Mouse (Mus musculus) limb, embryonic 15.5 days (tissue): ENCODE data around the gene Vapb. TPM values are rescaled to one million over a fixed set of nuclear protein-coding genes. Genes with fewer than 3 reads are reported as not detected.

Experiments used
- ATAC-seq: fragments of 200-750 bp; cut with Nextera tagmentation; 2 replicates; pipeline ENCODE4 v1.8.0; 2017; ENCODE audit warnings: low read depth, moderate TSS enrichment; ENCODE audit not compliant: insufficient number of reproducible peaks, low FRiP score, low TSS enrichment
- H3K27ac ChIP-seq: fragments of 300-500 bp; sonication (generic); 2 replicates; pipeline ENCODE4 v1.5.1; 2015; ENCODE audit warnings: moderate library complexity, mild to moderate bottlenecking, inconsistent platforms
- H3K27me3 ChIP-seq: fragments of 300-500 bp; sonication (generic); 2 replicates; pipeline ENCODE4 v1.6.1; 2015; ENCODE audit warnings: inconsistent platforms
- H3K36me3 ChIP-seq: fragments of 300-500 bp; sonication (generic); 2 replicates; pipeline ENCODE4 v1.6.1; 2015; ENCODE audit warnings: inconsistent platforms
- H3K4me1 ChIP-seq: fragments of 300-500 bp; sonication (generic); 2 replicates; pipeline ENCODE4 v1.6.1; 2015; ENCODE audit warnings: inconsistent platforms
- H3K4me2 ChIP-seq: fragments of 300-500 bp; sonication (generic); 2 replicates; pipeline ENCODE4 v1.6.1; 2015; ENCODE audit warnings: mild to moderate bottlenecking, inconsistent platforms
- H3K4me3 ChIP-seq: fragments of 300-500 bp; sonication (generic); 2 replicates; pipeline ENCODE4 v1.5.1; 2015; ENCODE audit warnings: mild to moderate bottlenecking, inconsistent platforms
- H3K9ac ChIP-seq: fragments of 300-500 bp; sonication (generic); 2 replicates; pipeline ENCODE4 v1.6.1; 2015; ENCODE audit warnings: inconsistent platforms
- H3K9me3 ChIP-seq: fragments of 300-500 bp; sonication (generic); 2 replicates; pipeline ENCODE4 v1.6.1; 2016; ENCODE audit warnings: inconsistent platforms
- WGBS: fragments of 180-500 bp; shearing (Covaris S2); methylation state at CpG from one replicate; pipeline ENCODE4 v1.1.7; 2015; 5-methylcytosine and 5-hydroxymethylcytosine counted together
- polyA plus RNA-seq: library from polyadenylated mRNA; unstranded; fragments of >200 nt; fragmentation: Nextera tagmentation; extraction: Ambion mirVana; gene quantifications from 2 replicates; pipeline ENCODE4 v1.2.1, GENCODE M21; 2015

Vapb gene
- polyA plus RNA-seq, 1 experiment from 2014 or later: 15.7 TPM

DNA sequence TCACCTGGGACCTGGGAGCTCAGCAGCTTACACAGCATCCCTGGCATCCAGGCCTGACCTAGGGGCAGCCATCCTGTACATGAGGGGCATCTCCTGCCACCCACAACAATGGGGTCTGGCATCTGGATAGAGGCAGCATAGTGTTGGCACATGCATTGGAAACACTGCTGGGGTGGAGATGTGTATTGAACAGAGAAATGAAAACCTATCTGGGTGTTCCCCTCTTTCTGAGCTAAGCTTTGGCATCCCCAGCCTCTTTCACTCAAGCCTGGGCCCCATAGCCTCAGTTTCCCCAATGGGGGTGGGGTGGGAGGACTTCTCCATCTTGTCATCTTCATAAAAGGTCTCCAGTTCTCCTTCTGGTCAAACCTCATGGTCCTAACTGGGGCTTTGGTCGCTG is 62.2 kb downstream of the Vapb start:
- ATAC-seq: no peak
- Histone ChIP-seq H3K9me3 (no peaks in the 10 kb centered on the region), H3K9ac (no peak overlapping the region), H3K4me3 (no peak overlapping the region), H3K27me3 (no peaks in the 10 kb centered on the region), H3K36me3 (no peaks in the 10 kb centered on the region), H3K27ac (no peak overlapping the region), H3K4me1 (peaks cover 27% of the 10 kb centered on the region), H3K4me2 (no peak overlapping the region)
- 92% methylated on average over 1 of the region's 1 CpGs for WGBS

DNA sequence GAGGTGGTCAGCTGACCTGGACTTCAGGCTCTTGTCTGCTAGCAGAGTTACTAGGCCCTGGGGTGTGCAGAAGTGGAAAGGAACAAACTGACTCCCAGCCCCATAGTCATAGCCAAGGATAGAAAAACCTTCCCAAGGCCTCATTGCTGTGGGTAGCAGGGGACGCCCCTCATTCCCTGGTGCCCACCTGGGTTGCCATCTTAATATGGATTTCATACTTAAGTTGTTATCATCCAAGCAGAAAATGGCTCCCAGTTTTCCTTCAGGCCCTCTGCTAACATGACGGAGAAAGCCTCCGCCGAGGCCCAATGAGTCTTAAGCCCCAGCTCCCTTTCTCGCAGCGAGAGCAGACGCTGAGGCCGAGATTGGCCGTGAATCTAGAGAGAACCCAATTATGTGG is 63.3 kb downstream of the Vapb start:
- Histone ChIP-seq H3K27ac (no peak overlapping the region), H3K4me2 (no peak overlapping the region), H3K4me3 (no peak overlapping the region), H3K4me1 (peaks cover 23% of the 10 kb centered on the region), H3K27me3 (no peaks in the 10 kb centered on the region), H3K9me3 (no peaks in the 10 kb centered on the region), H3K36me3 (no peaks in the 10 kb centered on the region), H3K9ac (no peak overlapping the region)
- ATAC-seq: no peak
- 74% methylated on average over 9 of the region's 9 CpGs for WGBS

DNA sequence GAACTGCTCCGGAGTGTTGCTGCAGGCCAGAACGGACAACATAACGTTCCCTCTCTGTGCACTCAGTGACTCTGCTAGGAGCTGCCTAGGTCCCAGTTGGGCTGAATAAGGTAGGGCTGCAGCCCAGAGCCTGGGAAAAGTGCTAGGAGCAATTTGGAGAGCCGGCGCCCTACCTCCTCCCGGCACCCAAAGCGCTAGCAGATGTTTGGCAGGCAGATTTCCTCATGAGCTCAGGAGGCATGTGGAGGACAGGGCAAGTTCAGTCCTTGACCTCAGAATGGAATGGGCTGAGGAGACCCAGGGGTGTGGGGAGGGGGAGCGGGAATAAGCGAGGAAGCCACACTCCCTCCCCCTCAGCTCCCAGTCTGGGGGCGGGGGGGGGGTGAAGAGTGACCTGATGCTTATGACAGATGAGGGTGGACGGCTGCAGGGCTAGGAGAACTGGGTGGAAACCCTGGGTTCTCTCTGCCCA is 64.1 kb downstream of the Vapb start:
- Histone ChIP-seq H3K4me1 (peaks cover 18% of the 10 kb centered on the region), H3K9me3 (no peaks in the 10 kb centered on the region), H3K36me3 (no peaks in the 10 kb centered on the region), H3K4me2 (no peak overlapping the region), H3K27ac (peak overlapping the region; percentile 73), H3K9ac (no peak overlapping the region), H3K4me3 (no peak overlapping the region), H3K27me3 (no peaks in the 10 kb centered on the region)
- 22% methylated on average over 11 of the region's 11 CpGs for WGBS
- peak; percentile 61 for ATAC-seq

DNA sequence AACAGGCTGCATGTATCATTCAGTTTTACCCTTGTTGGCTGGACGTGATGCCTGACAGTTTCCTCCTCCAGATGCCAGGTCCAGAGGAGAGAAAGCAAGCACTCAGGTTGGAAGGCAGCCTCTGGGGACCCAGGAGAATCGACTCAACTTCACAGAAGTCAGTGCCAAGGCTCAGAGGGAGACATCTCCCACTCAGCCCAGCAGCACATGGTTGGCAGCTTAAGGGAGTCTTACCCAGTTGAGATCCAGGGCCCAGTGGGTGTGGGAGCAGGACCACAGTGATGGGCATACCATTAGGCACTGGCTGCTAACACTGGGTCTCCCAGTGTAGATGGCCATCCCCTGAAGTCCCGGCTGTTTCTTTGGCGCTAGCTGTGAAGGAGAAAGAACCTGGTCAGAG is 64.9 kb downstream of the Vapb start:
- Histone ChIP-seq H3K4me2 (no peak overlapping the region), H3K27ac (peak overlapping the region; percentile 73; the same call in 1 of the 2 replicates), H3K4me3 (no peak overlapping the region), H3K4me1 (peaks cover 15% of the 10 kb centered on the region), H3K9me3 (no peaks in the 10 kb centered on the region), H3K9ac (no peak overlapping the region), H3K36me3 (no peaks in the 10 kb centered on the region), H3K27me3 (no peaks in the 10 kb centered on the region)
- WGBS: 78% methylated on average over 4 of the region's 4 CpGs
- ATAC-seq: no peak

DNA sequence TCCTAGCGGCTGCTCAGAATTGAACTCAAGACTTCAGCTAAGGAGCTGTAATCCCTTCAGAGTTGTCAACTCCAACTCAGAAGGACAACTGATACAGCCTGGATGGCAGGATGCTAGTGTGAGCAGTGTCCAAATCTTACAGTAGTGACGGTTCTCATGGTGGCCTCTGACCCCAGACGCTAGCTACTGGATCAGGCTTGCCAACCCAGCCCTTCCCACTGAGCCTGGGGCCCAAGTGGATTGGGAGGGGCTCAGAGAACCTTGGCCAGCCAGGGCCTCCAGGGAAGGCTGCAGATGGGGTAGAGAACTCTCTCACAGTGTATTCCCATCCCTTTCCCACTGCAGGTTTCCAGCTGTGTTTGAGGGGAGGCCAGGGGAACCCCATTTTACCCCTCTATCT is 65.6 kb downstream of the Vapb start:
- Histone ChIP-seq H3K27me3 (no peaks in the 10 kb centered on the region), H3K9me3 (no peaks in the 10 kb centered on the region), H3K9ac (no peak overlapping the region), H3K4me3 (no peak overlapping the region), H3K4me2 (no peak overlapping the region), H3K4me1 (peaks cover 15% of the 10 kb centered on the region), H3K36me3 (no peaks in the 10 kb centered on the region), H3K27ac (no peak overlapping the region)
- 69% methylated on average over 3 of the region's 3 CpGs for WGBS
- no peak for ATAC-seq

DNA sequence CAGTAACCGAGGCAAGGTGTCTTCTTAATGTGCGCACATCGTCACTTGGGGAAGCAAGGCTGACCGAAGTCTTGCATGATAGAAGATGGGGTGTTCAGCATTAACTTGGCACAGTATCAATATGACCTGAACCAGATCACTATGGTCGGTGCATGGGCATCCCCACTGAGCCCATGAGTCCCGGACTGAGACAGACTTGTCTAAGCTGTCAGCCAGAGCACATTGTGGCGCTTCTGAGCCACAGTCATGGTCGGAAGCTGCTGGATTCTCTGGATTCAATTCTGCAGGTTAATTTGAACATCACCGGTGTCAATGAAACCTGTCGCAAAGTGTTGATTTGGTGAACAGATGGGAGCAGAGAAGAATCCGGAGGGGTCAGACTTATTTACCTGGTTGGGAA is 66.5 kb downstream of the Vapb start:
- H3K4me1 ChIP-seq: peaks cover 15% of the 10 kb centered on the region
- no peak overlapping the region for H3K27ac ChIP-seq
- no peak overlapping the region for H3K4me2 ChIP-seq
- no peaks in the 10 kb centered on the region for H3K9me3 ChIP-seq
- WGBS: 94% methylated on average over 11 of the region's 11 CpGs
- no peaks in the 10 kb centered on the region for H3K36me3 ChIP-seq
- no peak for ATAC-seq
- H3K27me3 ChIP-seq: no peaks in the 10 kb centered on the region
- no peak overlapping the region for H3K4me3 ChIP-seq
- no peak overlapping the region for H3K9ac ChIP-seq

DNA sequence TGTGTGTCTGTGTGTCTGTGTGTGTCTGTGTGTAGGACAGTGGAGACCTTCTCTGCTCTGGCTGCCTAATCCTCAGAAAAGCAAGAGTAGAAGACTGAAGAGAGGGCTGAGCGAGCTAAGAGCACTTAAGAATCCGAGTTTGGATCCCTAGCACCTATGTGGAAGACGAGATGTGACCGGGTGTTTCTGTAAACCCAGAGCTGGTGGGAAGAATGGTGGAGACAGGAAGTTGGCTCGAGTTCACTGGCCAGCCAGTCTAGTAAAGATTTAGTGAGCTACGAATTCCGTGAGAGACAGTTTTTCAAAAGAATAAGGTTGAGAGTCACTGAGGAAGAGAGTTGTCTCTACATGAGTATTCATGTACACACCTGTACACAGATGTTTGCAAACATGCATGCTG is 69.3 kb downstream of the Vapb start:
- H3K9ac ChIP-seq: no peak overlapping the region
- H3K4me3 ChIP-seq: no peak overlapping the region
- H3K36me3 ChIP-seq: no peaks in the 10 kb centered on the region
- no peaks in the 10 kb centered on the region for H3K9me3 ChIP-seq
- H3K4me2 ChIP-seq: no peak overlapping the region
- ATAC-seq: no peak
- 73% methylated on average over 7 of the region's 7 CpGs for WGBS
- no peaks in the 10 kb centered on the region for H3K27me3 ChIP-seq
- no peak overlapping the region for H3K27ac ChIP-seq
- H3K4me1 ChIP-seq: peaks cover 15% of the 10 kb centered on the region

DNA sequence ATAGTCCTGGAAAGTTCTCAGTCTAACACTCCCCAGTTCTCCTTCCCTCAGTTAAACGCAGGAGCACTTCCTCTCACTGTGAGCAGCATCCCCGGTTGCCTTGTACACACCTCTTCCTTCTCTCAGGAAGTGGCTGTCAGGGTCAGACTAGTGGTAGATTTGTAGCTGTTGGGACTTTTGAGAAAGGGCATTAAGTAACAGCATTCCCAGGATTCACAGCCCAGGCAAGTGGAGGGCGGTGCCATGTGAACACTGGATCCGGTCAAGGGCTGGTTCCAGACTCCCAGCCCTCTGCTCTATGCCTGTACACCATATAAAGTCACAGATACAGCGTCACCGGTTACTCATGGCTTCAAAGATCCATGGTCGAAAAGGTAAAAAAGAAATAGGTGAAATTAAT is 71.6 kb downstream of the Vapb start:
- Histone ChIP-seq H3K27ac (no peak overlapping the region), H3K27me3 (no peaks in the 10 kb centered on the region), H3K36me3 (no peaks in the 10 kb centered on the region), H3K4me2 (no peak overlapping the region), H3K9me3 (no peaks in the 10 kb centered on the region), H3K4me3 (no peak overlapping the region), H3K4me1 (peaks cover 3% of the 10 kb centered on the region; the same call in 1 of the 2 replicates), H3K9ac (no peak overlapping the region)
- 75% methylated on average over 7 of the region's 7 CpGs for WGBS
- ATAC-seq: no peak

DNA sequence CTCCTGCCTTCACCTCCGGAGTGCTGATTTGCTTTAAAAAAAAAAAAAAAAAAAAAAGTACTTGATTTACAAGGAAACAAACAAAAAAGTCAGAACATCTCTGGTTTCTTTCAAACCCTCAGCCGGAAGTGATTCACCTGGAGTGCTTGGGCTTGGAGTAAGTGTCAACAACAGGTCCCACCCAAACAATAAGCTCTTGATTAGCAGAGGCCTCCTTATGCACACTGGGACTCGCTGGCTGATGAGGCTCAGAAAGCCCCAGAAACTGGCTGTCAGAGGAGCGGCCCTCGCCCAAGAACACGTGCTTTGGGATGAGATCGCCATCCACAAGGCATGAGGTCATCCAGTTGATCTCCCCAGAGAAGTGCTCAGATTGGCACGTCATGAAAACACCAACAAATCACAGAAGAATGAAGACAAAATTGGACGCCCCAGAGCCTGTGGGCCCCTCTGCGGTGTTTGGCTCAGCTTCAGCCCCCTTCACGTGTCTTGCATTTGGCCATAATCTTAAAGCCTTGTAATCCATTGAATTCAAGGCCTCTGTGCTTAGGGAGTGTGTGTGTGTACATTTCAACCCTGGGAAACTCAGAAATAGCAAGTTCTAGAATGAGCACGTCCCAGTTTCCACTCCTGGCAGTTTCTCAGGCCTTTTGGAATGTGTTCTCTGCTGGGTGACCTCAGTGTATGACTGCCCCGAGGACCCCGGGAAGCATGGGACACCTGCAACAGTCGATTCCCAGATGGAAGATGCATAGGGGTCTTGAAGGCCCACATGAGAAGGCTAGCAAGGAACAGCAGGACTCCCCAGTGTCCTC is 72.9 kb downstream of the Vapb start:
- H3K4me1 ChIP-seq: peaks cover 3% of the 10 kb centered on the region; the same call in 1 of the 2 replicates
- H3K9me3 ChIP-seq: no peaks in the 10 kb centered on the region
- H3K27me3 ChIP-seq: no peaks in the 10 kb centered on the region
- peak; percentile 79 for ATAC-seq
- no peaks in the 10 kb centered on the region for H3K36me3 ChIP-seq
- H3K4me3 ChIP-seq: no peak overlapping the region
- H3K9ac ChIP-seq: no peak overlapping the region
- WGBS: 63% methylated on average over 15 of the region's 15 CpGs
- peak overlapping the region; percentile 69 for H3K27ac ChIP-seq
- no peak overlapping the region for H3K4me2 ChIP-seq

DNA sequence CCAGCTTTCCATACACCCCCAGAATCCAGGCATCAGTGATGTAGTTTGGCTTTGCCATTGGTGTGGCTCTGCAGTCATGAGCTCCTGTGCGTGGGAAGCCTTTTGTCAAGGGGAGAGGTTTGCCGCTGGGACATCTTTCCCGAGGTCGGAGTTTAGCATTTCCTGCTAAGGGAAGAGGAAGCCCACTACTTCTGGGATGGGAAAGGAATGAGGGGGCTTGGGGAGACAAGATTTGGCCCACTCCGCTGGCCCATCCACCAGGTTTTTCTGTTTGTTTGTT is 73.5 kb downstream of the Vapb start:
- no peaks in the 10 kb centered on the region for H3K36me3 ChIP-seq
- peaks cover 3% of the 10 kb centered on the region; the same call in 1 of the 2 replicates for H3K4me1 ChIP-seq
- no peaks in the 10 kb centered on the region for H3K27me3 ChIP-seq
- H3K9me3 ChIP-seq: no peaks in the 10 kb centered on the region
- 74% methylated on average over 5 of the region's 5 CpGs for WGBS
- H3K4me2 ChIP-seq: no peak overlapping the region
- no peak overlapping the region for H3K9ac ChIP-seq
- no peak overlapping the region for H3K4me3 ChIP-seq
- peak overlapping the region; percentile 69 for H3K27ac ChIP-seq
- no peak; the same call in 1 of the 2 replicates for ATAC-seq

DNA sequence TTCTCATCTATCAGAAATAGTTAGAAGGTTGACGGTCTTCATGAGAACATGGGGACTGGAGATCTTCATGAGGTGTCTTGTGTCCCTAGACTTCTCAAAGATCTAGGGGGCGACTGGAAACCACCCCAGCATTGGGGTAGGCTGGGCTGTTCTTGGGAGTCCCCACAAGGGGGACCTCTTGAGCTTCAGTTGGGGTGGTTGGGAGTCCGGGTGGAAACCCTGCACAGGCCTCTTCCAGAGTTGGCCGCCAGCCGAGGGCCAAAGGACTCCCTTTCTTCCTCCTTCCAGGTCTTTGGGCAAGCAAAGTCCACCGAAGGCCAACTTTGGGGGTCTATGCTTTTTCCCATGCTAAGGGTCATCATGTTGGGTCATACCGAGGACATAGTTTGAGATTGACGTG is 74.5 kb downstream of the Vapb start:
- Histone ChIP-seq H3K36me3 (no peaks in the 10 kb centered on the region), H3K4me1 (peaks cover 3% of the 10 kb centered on the region; the same call in 1 of the 2 replicates), H3K9ac (no peak overlapping the region), H3K27me3 (no peaks in the 10 kb centered on the region), H3K27ac (peak overlapping the region; percentile 63; the same call in 1 of the 2 replicates), H3K4me3 (no peak overlapping the region), H3K9me3 (no peaks in the 10 kb centered on the region), H3K4me2 (no peak overlapping the region)
- ATAC-seq: no peak
- 79% methylated on average over 8 of the region's 8 CpGs for WGBS

DNA sequence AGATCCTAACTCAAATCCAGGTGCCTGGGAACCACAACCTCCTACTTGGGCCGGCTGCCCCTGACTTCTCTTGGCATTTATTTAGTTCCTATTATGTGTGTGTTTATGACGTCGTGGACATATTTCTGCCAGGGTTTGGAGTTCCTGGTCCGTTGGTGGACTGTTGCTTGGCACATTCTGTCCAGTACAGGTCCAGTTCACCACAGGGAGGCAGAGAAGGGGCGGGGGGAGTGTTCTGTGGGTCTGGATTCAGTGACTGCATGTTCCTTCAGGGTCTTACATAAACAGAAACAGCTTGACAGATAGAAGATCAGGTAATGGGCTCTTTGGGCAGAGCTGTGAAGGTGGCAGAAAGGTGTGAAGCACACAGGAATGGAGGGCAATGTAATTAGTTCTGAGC is 75.8 kb downstream of the Vapb start:
- no peak for ATAC-seq
- H3K27me3 ChIP-seq: no peaks in the 10 kb centered on the region
- WGBS: 68% methylated on average over 5 of the region's 5 CpGs
- H3K4me1 ChIP-seq: peaks cover 3% of the 10 kb centered on the region; the same call in 1 of the 2 replicates
- no peaks in the 10 kb centered on the region; the same call in 1 of the 2 replicates for H3K9me3 ChIP-seq
- no peaks in the 10 kb centered on the region for H3K36me3 ChIP-seq
- no peak overlapping the region for H3K27ac ChIP-seq
- no peak overlapping the region for H3K9ac ChIP-seq
- H3K4me2 ChIP-seq: no peak overlapping the region
- no peak overlapping the region for H3K4me3 ChIP-seq
